Mouse (Mus musculus): ENCODE results near the gene Dnmbp.

- TF ChIP-seq CTCF (IDR thresholded peaks at IDR 0.05; ENCODE audit: extremely low read depth, insufficient read depth, low read length): no peak
- no peak for TF ChIP-seq POLR2A (IDR thresholded peaks at IDR 0.05; ENCODE audit: extremely low read depth, insufficient read depth, low read length)
Observed at GRCm38 (mm10) chr19:43938355-43938754, 1.6 kb downstream of the Dnmbp start.
